Mouse (Mus musculus): ENCODE results near the gene Grik4. TPM values are rescaled to one million over a fixed set of nuclear protein-coding genes. Genes with fewer than 3 reads are reported as not detected.
A peak's percentile ranks its signal among the peaks of the same experiment; 100 is the strongest.

The Grik4 gene
- polyA plus RNA-seq, 1 experiment from 2014 or later, result 1.1 TPM

DNA sequence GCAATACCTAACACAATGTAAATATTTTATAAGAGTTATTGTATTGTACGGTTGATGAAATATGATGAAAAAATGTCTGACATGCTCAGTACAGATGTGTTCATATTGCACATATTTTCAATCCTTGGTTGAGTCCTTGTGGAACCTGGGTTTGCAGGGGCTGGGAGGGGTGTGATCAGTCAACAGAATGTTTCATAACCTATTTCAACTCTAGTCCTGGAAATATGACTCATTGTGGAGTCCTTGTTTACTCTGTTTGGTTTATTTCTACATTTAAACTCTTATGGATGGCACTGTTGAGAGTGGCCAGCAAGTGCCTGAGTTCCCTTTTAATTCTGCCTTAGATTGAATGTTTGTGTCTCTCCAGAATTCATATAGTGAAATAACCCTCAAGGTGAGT is 459.6 kb downstream of the Grik4 start:
- no peaks in the 10 kb centered on the region for H3K27me3 ChIP-seq (replicated peaks; ENCODE audit: control insufficient read depth, insufficient read depth, low read length)
- H3K9ac ChIP-seq (ENCODE audit: low read depth, low read length), result no peak overlapping the region
- H3K36me3 ChIP-seq (ENCODE audit: control insufficient read depth, insufficient read depth, low read length), result no peaks in the 10 kb centered on the region
- no peak overlapping the region for H3K27ac ChIP-seq (ENCODE audit: low read length)
- 92% methylated on average over 1 of the region's 1 CpGs for WGBS
- H3K4me2 ChIP-seq (ENCODE audit: low read depth, low read length), result no peak overlapping the region
- ATAC-seq, result no peak
- no peak overlapping the region for H3K4me3 ChIP-seq (ENCODE audit: low read length)
- H3K4me1 ChIP-seq (ENCODE audit: control insufficient read depth, insufficient read depth, low read length), result peaks cover 3% of the 10 kb centered on the region; the same call in 1 of the 2 replicates
- no peaks in the 10 kb centered on the region for H3K9me3 ChIP-seq (ENCODE audit: control insufficient read depth, low read length)

DNA sequence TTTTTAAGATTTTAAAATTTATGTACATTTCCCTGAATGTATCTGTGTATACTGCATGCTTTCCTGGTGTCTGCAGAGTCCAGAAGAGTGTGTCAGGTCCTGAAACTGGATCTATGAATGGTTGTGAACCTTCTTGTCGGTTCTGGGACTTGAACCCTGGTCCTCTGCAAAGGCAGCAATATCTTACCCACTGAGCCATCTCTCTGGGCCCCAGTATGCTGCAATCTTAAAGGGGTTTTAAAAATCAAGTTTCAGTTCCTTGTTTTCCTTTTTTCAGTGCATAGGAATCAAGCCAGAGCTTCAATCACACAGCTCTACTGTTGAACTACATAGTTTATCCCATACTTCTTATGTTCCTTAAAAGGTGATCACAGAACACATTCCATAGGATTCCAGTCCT is 461.3 kb downstream of the Grik4 start:
- Histone ChIP-seq H3K36me3 (ENCODE audit: control insufficient read depth, insufficient read depth, low read length) (no peaks in the 10 kb centered on the region), H3K9ac (ENCODE audit: low read depth, low read length) (no peak overlapping the region), H3K27ac (ENCODE audit: low read length) (no peak overlapping the region), H3K4me2 (ENCODE audit: low read depth, low read length) (no peak overlapping the region), H3K4me3 (ENCODE audit: low read length) (no peak overlapping the region), H3K4me1 (ENCODE audit: control insufficient read depth, insufficient read depth, low read length) (peaks cover 3% of the 10 kb centered on the region; the same call in 1 of the 2 replicates), H3K27me3 (replicated peaks; ENCODE audit: control insufficient read depth, insufficient read depth, low read length) (no peaks in the 10 kb centered on the region), H3K9me3 (ENCODE audit: control insufficient read depth, low read length) (no peaks in the 10 kb centered on the region)
- no peak for ATAC-seq
- WGBS, result 87% methylated on average over 1 of the region's 1 CpGs

DNA sequence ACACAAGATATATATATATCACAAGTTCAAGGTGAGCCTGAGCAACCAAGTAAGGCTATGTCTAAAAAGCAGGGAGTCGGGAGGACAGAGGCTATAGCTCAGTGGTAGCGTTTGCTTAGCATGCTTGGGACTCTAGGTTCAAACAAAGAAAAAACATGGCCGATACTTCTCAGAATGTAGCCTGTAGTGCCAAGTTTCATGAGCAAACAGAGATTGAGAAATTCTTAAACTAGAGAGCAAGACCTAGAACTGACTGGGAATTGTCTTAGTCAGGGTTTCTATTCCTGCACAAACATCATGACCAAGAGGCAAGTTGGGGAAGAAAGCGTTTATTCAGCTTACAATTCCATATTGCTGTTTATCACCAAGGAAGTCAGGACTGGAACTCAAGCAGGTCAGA is 468.1 kb downstream of the Grik4 start:
- Histone ChIP-seq H3K27me3 (replicated peaks; ENCODE audit: control insufficient read depth, insufficient read depth, low read length) (no peaks in the 10 kb centered on the region), H3K4me1 (ENCODE audit: control insufficient read depth, insufficient read depth, low read length) (peaks cover 4% of the 10 kb centered on the region), H3K9ac (ENCODE audit: low read depth, low read length) (no peak overlapping the region), H3K36me3 (ENCODE audit: control insufficient read depth, insufficient read depth, low read length) (no peaks in the 10 kb centered on the region), H3K4me3 (ENCODE audit: low read length) (no peak overlapping the region), H3K27ac (ENCODE audit: low read length) (no peak overlapping the region), H3K9me3 (ENCODE audit: control insufficient read depth, low read length) (no peaks in the 10 kb centered on the region), H3K4me2 (ENCODE audit: low read depth, low read length) (no peak overlapping the region)
- WGBS, result 73% methylated on average over 4 of the region's 4 CpGs
- no peak for ATAC-seq

DNA sequence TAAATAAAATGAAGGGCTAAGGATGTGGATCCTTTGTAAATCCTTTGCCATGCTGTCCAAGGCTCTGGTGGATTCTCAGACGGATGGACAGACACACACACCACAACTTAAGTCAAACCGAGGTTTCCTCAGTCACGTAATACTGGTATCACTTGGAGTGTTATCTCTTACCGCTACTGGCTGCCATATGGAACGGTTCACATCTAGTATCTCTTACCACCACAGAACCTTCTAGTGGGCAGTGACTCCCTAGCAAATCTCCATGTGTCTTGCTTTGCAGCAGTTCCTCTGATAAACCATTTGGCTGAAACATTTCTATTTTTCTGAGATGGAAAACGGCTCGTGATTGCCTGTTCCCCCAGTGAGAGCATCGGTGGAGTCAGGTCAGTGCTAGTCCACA is 470.0 kb downstream of the Grik4 start:
- ATAC-seq, result no peak
- H3K27ac ChIP-seq (ENCODE audit: low read length), result no peak overlapping the region
- H3K9me3 ChIP-seq (ENCODE audit: control insufficient read depth, low read length), result no peaks in the 10 kb centered on the region
- H3K9ac ChIP-seq (ENCODE audit: low read depth, low read length), result no peak overlapping the region
- H3K4me2 ChIP-seq (ENCODE audit: low read depth, low read length), result no peak overlapping the region
- no peak overlapping the region for H3K4me3 ChIP-seq (ENCODE audit: low read length)
- WGBS, result 79% methylated on average over 8 of the region's 8 CpGs
- peaks cover 10% of the 10 kb centered on the region for H3K4me1 ChIP-seq (ENCODE audit: control insufficient read depth, insufficient read depth, low read length)
- H3K27me3 ChIP-seq (replicated peaks; ENCODE audit: control insufficient read depth, insufficient read depth, low read length), result no peaks in the 10 kb centered on the region
- H3K36me3 ChIP-seq (ENCODE audit: control insufficient read depth, insufficient read depth, low read length), result no peaks in the 10 kb centered on the region

DNA sequence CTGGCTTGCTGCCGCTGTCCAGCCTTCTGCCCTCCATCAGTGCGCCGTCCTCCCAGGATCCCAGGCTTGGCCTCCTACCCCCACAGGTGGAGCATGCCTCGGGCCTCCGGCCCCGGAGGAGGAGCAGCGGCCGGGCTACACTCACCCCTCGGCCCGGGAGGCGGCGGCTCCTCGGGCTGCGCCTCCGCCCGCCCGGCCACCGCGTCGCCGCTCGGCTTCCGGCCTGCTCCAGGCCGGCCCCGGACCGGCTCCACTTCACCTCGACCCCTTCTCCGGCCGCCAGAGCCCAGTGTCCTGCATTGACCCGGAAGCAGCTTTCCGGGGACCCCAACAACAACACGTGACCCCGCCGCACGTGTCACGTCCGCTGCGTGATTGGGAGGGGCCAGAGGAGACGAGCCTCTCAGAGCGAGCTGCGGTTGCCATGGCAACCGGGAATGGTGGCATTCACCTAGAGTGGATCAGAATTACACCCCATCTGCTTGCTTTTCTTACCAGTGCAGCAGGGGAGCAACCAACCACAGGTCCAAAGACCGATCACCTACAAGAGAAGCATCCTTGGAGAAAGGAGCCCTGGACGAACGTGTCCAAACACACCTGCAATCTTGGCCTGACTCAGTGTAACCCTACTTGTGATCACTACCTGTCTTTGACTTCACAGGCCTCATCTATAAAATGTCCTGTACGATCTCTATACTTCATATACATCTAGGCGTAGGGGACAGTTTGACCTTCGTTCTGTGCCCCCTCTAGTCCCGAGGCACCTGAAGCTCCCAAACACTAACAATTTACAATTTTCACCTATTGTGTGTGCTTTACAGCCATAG is 472.2 kb downstream of the Grik4 start:
- Histone ChIP-seq H3K36me3 (ENCODE audit: control insufficient read depth, insufficient read depth, low read length) (no peaks in the 10 kb centered on the region), H3K27me3 (replicated peaks; ENCODE audit: control insufficient read depth, insufficient read depth, low read length) (no peaks in the 10 kb centered on the region), H3K4me3 (ENCODE audit: low read length) (peak overlapping the region; percentile 88), H3K27ac (ENCODE audit: low read length) (peak overlapping the region; percentile 77), H3K9ac (ENCODE audit: low read depth, low read length) (peak overlapping the region; percentile 87), H3K4me1 (ENCODE audit: control insufficient read depth, insufficient read depth, low read length) (peaks cover 14% of the 10 kb centered on the region), H3K9me3 (ENCODE audit: control insufficient read depth, low read length) (no peaks in the 10 kb centered on the region), H3K4me2 (ENCODE audit: low read depth, low read length) (peak overlapping the region; percentile 83)
- 6% methylated on average over 49 of the region's 49 CpGs for WGBS
- ATAC-seq, result peak; percentile 87

DNA sequence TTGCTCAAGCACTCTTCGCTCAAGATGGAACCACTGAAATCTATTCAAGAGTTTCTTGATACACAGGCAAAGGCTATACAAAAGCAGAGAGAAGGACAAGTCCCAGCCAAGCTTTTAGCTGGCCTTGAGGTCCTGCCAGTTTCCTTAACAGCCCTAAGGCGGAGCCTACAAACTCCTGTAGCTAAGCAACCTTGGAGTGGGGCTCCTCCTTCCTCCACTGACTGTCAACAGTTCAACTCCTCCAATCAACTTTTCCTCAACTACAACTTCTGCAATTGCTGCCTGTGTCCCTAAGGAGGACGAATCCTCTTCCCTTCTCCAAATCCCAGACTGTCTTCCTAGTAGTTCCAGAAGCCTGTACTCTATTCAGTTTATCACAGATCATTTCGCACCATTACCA is 473.1 kb downstream of the Grik4 start:
- Histone ChIP-seq H3K27me3 (replicated peaks; ENCODE audit: control insufficient read depth, insufficient read depth, low read length) (no peaks in the 10 kb centered on the region), H3K4me2 (ENCODE audit: low read depth, low read length) (peak overlapping the region; percentile 83), H3K27ac (ENCODE audit: low read length) (peak overlapping the region; percentile 77), H3K4me1 (ENCODE audit: control insufficient read depth, insufficient read depth, low read length) (peaks cover 18% of the 10 kb centered on the region), H3K9me3 (ENCODE audit: control insufficient read depth, low read length) (no peaks in the 10 kb centered on the region), H3K9ac (ENCODE audit: low read depth, low read length) (peak overlapping the region; percentile 87; the same call in 1 of the 2 replicates), H3K36me3 (ENCODE audit: control insufficient read depth, insufficient read depth, low read length) (no peaks in the 10 kb centered on the region), H3K4me3 (ENCODE audit: low read length) (peak overlapping the region; percentile 88)
- 39% methylated on average over 4 of the region's 4 CpGs for WGBS
- peak; percentile 76 for ATAC-seq

DNA sequence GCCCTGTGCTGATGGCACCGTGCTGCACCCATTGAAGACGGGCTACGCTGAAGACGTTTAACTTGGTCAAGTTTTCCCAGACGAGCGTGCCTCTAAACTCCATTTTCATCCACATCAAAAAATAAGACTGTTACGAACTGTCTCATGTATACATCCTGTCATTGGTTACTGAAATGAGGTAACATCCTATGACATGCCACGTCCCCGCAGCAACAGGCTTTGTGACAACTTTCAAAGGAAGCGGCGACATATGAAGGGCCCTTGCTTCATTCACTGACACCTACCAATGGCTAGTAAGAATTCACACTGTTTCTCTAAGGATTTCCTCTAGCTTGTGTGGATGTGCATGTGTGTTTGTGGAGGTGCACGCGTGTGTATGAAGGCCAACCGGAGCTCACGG is 475.0 kb downstream of the Grik4 start:
- Histone ChIP-seq H3K9ac (ENCODE audit: low read depth, low read length) (no peak overlapping the region), H3K9me3 (ENCODE audit: control insufficient read depth, low read length) (no peaks in the 10 kb centered on the region), H3K4me3 (ENCODE audit: low read length) (no peak overlapping the region), H3K27me3 (replicated peaks; ENCODE audit: control insufficient read depth, insufficient read depth, low read length) (no peaks in the 10 kb centered on the region), H3K4me2 (ENCODE audit: low read depth, low read length) (no peak overlapping the region), H3K27ac (ENCODE audit: low read length) (no peak overlapping the region), H3K36me3 (ENCODE audit: control insufficient read depth, insufficient read depth, low read length) (no peaks in the 10 kb centered on the region), H3K4me1 (ENCODE audit: control insufficient read depth, insufficient read depth, low read length) (peaks cover 20% of the 10 kb centered on the region)
- ATAC-seq, result no peak
- 95% methylated on average over 15 of the region's 15 CpGs for WGBS

DNA sequence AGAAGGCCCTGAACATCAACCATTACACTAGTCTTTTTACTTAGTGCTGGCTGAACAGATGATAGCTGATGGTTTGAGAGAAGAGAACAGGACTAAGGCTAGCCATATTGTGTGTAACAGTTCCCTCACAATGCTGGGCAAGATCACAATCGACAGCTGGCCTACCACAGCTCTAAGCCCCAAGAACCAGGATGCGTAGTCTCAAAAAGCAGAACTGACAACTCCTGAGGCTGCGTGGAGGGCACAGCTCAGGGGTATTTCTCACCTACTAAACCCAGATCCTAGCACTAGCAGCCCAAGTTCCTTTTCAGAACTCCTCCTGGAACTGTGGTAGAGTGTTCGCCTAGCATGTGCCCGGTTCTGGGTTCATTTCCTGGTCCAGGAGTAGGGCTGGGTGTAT is 475.9 kb downstream of the Grik4 start:
- H3K9ac ChIP-seq (ENCODE audit: low read depth, low read length), result no peak overlapping the region
- H3K4me2 ChIP-seq (ENCODE audit: low read depth, low read length), result no peak overlapping the region
- no peaks in the 10 kb centered on the region for H3K9me3 ChIP-seq (ENCODE audit: control insufficient read depth, low read length)
- H3K4me1 ChIP-seq (ENCODE audit: control insufficient read depth, insufficient read depth, low read length), result peaks cover 26% of the 10 kb centered on the region
- no peak overlapping the region for H3K4me3 ChIP-seq (ENCODE audit: low read length)
- H3K36me3 ChIP-seq (ENCODE audit: control insufficient read depth, insufficient read depth, low read length), result no peaks in the 10 kb centered on the region
- no peak overlapping the region for H3K27ac ChIP-seq (ENCODE audit: low read length)
- ATAC-seq, result no peak
- 87% methylated on average over 5 of the region's 5 CpGs for WGBS
- no peaks in the 10 kb centered on the region for H3K27me3 ChIP-seq (replicated peaks; ENCODE audit: control insufficient read depth, insufficient read depth, low read length)
